Mouse (Mus musculus) MEL (cell line): ENCODE measurements around the gene Ehbp1.

Experiments
- POLR2A ChIP-seq, 2 experiments: IDR thresholded peaks; 2 replicates each; pipeline ENCODE4 v1.6.1; 2011 to 2012; ENCODE audit warnings: low read length in 2 of 2, mild to moderate bottlenecking in 2 of 2, control low read depth in 1 of 2, improper control_type of control experiment in 1 of 2, low read depth in 1 of 2, moderate library complexity in 1 of 2; ENCODE audit not compliant: control insufficient read depth in 1 of 2, insufficient read depth in 1 of 2, poor library complexity in 1 of 2
- RAD21 ChIP-seq: IDR thresholded peaks from 2 replicates; pipeline ENCODE4 v1.6.1; 2011; ENCODE audit warnings: mild to moderate bottlenecking, low read depth, low read length, improper control_type of control experiment

DNA sequence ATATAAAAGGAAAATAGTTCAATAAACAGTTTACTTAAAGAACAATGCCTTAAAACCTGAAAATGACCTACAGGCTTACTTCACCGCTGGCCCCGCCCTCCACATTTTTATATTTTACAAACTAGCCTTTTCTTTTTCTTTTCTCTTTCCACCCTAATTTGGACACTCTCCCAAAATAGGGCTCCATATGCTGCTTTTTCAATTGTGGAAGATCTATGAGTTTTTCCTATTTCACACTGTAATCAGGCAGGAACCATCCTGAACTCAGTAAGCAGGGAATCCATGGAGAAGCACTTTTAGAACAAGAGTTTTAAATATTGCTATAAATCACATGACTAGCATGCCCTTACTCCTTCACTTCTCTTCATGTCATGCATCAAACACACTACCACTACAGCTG is 216.9 kb downstream of the Ehbp1 start:
- TF ChIP-seq RAD21 (no peak), POLR2A (IDR thresholded peaks at IDR 0.05; ENCODE audit: control insufficient read depth in 1 of 2, insufficient read depth in 1 of 2, low read depth in 1 of 2, low read length in 2 of 2, poor library complexity in 1 of 2) (no peak)
